Mouse (Mus musculus): Measurements from ENCODE around the gene Ankrd12. TPM values are rescaled to one million over a fixed set of nuclear protein-coding genes. Genes with fewer than 3 reads are reported as not detected.

Gene Ankrd12
- polyA plus RNA-seq, 1 experiment from 2014 or later: 30.3 TPM

DNA sequence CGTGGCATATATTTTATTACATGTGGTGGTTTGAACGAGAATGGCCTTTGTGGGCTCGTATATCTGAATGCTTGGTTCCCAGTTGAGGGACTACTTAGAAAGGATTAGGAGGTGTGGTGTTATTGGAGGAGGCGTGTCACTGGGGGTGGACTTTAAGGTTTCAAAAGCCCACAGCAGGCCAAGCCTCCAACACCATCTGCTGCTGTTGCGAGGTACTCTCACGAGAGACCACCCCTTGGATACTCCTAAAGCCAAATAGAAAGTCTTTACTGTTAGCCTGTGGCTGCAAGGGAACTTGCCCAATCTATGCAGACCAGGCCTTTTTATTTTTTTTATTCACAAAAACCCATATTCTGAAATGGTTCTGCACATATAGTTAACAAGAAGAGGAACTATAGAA lies 154.9 kb downstream of the Ankrd12 start:
- 80% methylated on average over 6 of the region's 6 CpGs for WGBS

DNA sequence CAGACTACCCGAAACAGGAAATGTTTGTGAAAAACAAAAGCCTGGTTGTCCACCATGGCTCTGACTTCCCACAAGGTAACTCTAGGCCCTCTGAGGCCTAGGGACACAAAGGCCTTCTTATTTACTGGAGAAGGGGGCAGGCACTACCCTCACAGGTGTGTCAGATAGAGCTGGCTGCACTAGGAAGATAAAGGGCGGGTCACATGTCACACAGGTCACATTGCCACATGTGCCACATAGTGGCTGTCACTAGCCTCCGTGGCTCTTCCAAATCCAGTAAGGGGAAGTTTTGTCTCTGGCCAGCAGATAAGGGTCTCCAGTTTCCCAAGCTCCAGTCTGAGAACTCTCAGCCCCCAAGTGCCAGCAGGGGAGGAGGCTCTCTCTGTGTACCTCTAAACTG lies 157.7 kb downstream of the Ankrd12 start:
- Histone ChIP-seq H3K4me1 (ENCODE audit: control insufficient read depth, insufficient read depth, low read length) (peaks cover 9% of the 10 kb centered on the region; the same call in 1 of the 2 replicates), H3K9me3 (replicated peaks; ENCODE audit: control insufficient read depth, low read length) (no peaks in the 10 kb centered on the region), H3K9ac (ENCODE audit: low read length) (no peak overlapping the region), H3K36me3 (ENCODE audit: control insufficient read depth, insufficient read depth, low read length) (peaks cover 13% of the 10 kb centered on the region), H3K4me3 (replicated peaks; ENCODE audit: low read length) (no peak overlapping the region), H3K27me3 (ENCODE audit: control insufficient read depth, insufficient read depth, low read length) (no peaks in the 10 kb centered on the region), H3K27ac (ENCODE audit: low read length) (peak overlapping the region; percentile 28; the same call in 1 of the 2 replicates), H3K4me2 (ENCODE audit: low read depth, low read length) (no peak overlapping the region)
- WGBS: 59% methylated on average over 3 of the region's 3 CpGs
- ATAC-seq (ENCODE audit: insufficient read depth, low FRiP score): no peak

More for the DNA sequence above, 154.9 kb downstream of the Ankrd12 start:
- Histone ChIP-seq H3K27ac (ENCODE audit: low read length) (no peak overlapping the region), H3K9me3 (replicated peaks; ENCODE audit: control insufficient read depth, low read length) (no peaks in the 10 kb centered on the region), H3K36me3 (ENCODE audit: control insufficient read depth, insufficient read depth, low read length) (peaks cover 23% of the 10 kb centered on the region), H3K4me1 (ENCODE audit: control insufficient read depth, insufficient read depth, low read length) (peaks cover 3% of the 10 kb centered on the region; the same call in 1 of the 2 replicates), H3K4me2 (ENCODE audit: low read depth, low read length) (no peak overlapping the region), H3K27me3 (ENCODE audit: control insufficient read depth, insufficient read depth, low read length) (no peaks in the 10 kb centered on the region), H3K9ac (ENCODE audit: low read length) (no peak overlapping the region), H3K4me3 (replicated peaks; ENCODE audit: low read length) (no peak overlapping the region)
- ATAC-seq (ENCODE audit: insufficient read depth, low FRiP score): no peak

DNA sequence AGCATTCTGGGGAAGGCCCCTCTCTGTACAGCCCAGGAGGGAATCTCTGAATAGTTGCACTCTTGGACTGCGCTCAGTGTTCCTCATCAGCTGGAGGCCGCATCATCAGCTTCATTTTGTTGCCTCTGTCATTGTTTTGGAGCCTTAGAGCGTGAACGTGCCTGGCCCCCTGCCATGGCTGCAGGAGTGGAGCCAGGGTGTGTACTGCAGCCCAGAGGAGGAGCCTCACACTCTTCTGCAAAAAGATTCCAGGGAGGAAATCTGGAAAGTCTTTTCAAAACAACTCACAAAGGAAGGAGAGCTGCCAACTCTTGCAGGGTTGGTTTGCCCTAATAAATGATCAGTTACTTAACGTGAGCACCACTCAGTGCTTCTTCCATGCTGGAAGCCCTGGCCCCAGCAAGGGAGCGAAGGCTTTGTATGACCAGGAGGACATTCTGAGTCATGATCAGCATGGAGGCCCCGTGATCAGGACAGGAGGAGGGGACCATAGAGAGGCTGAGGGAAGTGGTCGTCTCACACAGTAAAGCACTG lies 160.7 kb downstream of the Ankrd12 start:
- no peaks in the 10 kb centered on the region for H3K27me3 ChIP-seq (ENCODE audit: control insufficient read depth, insufficient read depth, low read length)
- H3K27ac ChIP-seq (ENCODE audit: low read length): peak overlapping the region; percentile 93
- WGBS: 21% methylated on average over 8 of the region's 8 CpGs
- H3K4me3 ChIP-seq (replicated peaks; ENCODE audit: low read length): no peak overlapping the region
- peak overlapping the region; percentile 7; the same call in 1 of the 2 replicates for H3K9ac ChIP-seq (ENCODE audit: low read length)
- H3K4me1 ChIP-seq (ENCODE audit: control insufficient read depth, insufficient read depth, low read length): peaks cover 13% of the 10 kb centered on the region
- peak overlapping the region; percentile 34; the same call in 1 of the 2 replicates for H3K4me2 ChIP-seq (ENCODE audit: low read depth, low read length)
- no peaks in the 10 kb centered on the region for H3K36me3 ChIP-seq (ENCODE audit: control insufficient read depth, insufficient read depth, low read length)
- no peaks in the 10 kb centered on the region for H3K9me3 ChIP-seq (replicated peaks; ENCODE audit: control insufficient read depth, low read length)
- peak; percentile 93 for ATAC-seq (ENCODE audit: insufficient read depth, low FRiP score)

Other genes with a start within 250 kb of the Ankrd12 start
- gene Ralbp1, start 191.3 kb downstream of the Ankrd12 start, polyA plus RNA-seq (2015; fragmentation: Nextera tagmentation; extraction: Ambion mirVana): 87.0 and 103 TPM in 2 replicates
- 125 and 128 TPM in 2 replicates for gene Twsg1, start 125.9 kb downstream of the Ankrd12 start, polyA plus RNA-seq (2015; fragmentation: Nextera tagmentation; extraction: Ambion mirVana)
- gene Ndufv2, start 24.5 kb upstream of the Ankrd12 start, polyA plus RNA-seq (2015; fragmentation: Nextera tagmentation; extraction: Ambion mirVana): 331 and 340 TPM in 2 replicates
- gene Washc1, start 34.5 kb upstream of the Ankrd12 start, polyA plus RNA-seq (2015; fragmentation: Nextera tagmentation; extraction: Ambion mirVana): 35.3 and 36.1 TPM in 2 replicates
- 17.7 and 20.1 TPM in 2 replicates for gene Ddx11, start 46.4 kb upstream of the Ankrd12 start, polyA plus RNA-seq (2015; fragmentation: Nextera tagmentation; extraction: Ambion mirVana)